Mouse (Mus musculus) limb, embryonic 14.5 days (tissue): ENCODE results near the gene Smg8. TPM values are rescaled to one million over a fixed set of nuclear protein-coding genes. Genes with fewer than 3 reads are reported as not detected.
"Not testable (repeated sequence)": the region's sequence is repeated elsewhere in the genome, so short reads cannot be mapped to it uniquely, and the experiment has no call there.

Experiments
- ATAC-seq: fragments of 200-750 bp; cut with Nextera tagmentation; 2 replicates; pipeline ENCODE4 v1.8.0; 2017; ENCODE audit warnings: low read depth, moderate number of reproducible peaks, moderate TSS enrichment; ENCODE audit not compliant: low FRiP score
- DNase-seq: peaks from one replicate; pipeline ENCODE4 v3.0.0-alpha.2; 2015; ENCODE audit warnings: low spot score
- H3K27ac ChIP-seq: fragments of 300-500 bp; sonication (generic); replicated peaks from 2 replicates; pipeline ENCODE4 v1.5.1; 2014; ENCODE audit warnings: low read depth, mild to moderate bottlenecking, low read length, moderate library complexity, mixed read lengths
- H3K27me3 ChIP-seq: fragments of 300-500 bp; sonication (generic); 2 replicates; pipeline ENCODE4 v1.6.1; 2014; ENCODE audit warnings: low read length, mixed read lengths; ENCODE audit not compliant: control insufficient read depth, insufficient read depth
- H3K36me3 ChIP-seq: fragments of 300-500 bp; sonication (generic); 2 replicates; pipeline ENCODE4 v1.6.1; 2014; ENCODE audit warnings: mild to moderate bottlenecking, low read length, moderate library complexity, mixed read lengths; ENCODE audit not compliant: control insufficient read depth, insufficient read depth
- H3K4me1 ChIP-seq: fragments of 300-500 bp; sonication (generic); 2 replicates; pipeline ENCODE4 v1.6.1; 2014; ENCODE audit warnings: antibody characterized with exemption, low read length, mixed read lengths; ENCODE audit not compliant: control insufficient read depth, insufficient read depth
- H3K4me2 ChIP-seq: fragments of 300-500 bp; sonication (generic); replicated peaks from 2 replicates; pipeline ENCODE4 v1.6.1; 2014; ENCODE audit warnings: low read depth, mild to moderate bottlenecking, low read length, moderate library complexity; ENCODE audit not compliant: severe bottlenecking
- H3K4me3 ChIP-seq: fragments of 300-500 bp; sonication (generic); replicated peaks from 2 replicates; pipeline ENCODE4 v1.5.1; 2014; ENCODE audit warnings: low read length
- H3K9ac ChIP-seq: fragments of 300-500 bp; sonication (generic); 2 replicates; pipeline ENCODE4 v1.6.1; 2014; ENCODE audit warnings: mild to moderate bottlenecking, low read depth, low read length, moderate library complexity; ENCODE audit not compliant: severe bottlenecking
- H3K9me3 ChIP-seq: fragments of 300-500 bp; sonication (generic); 2 replicates; pipeline ENCODE4 v1.6.1; 2016; ENCODE audit warnings: low read length; ENCODE audit not compliant: control insufficient read depth
- POLR2A ChIP-seq: fragments of 200-500 bp; IDR thresholded peaks from 2 replicates; pipeline ENCODE4 v1.8.0; 2012; ENCODE audit warnings: inconsistent platforms, mild to moderate bottlenecking, moderate library complexity, borderline replicate concordance; ENCODE audit not compliant: insufficient read depth, insufficient read length; ENCODE audit errors: extremely low read depth
- WGBS: fragments of 180-500 bp; shearing (Covaris S2); extraction: QIAGEN DNeasy Blood & Tissue Kit; methylation state at CpG from one replicate; pipeline ENCODE4 v1.1.7; 2014; 5-methylcytosine and 5-hydroxymethylcytosine counted together
- polyA plus RNA-seq, 2 experiments: library from polyadenylated mRNA; depleted of rRNA in 1 of 2; stranded (reverse) in 1 of 2; unstranded in 1 of 2; fragments of >200 nt; fragmentation: Nextera tagmentation in 1 of 2; extraction: Ambion mirVana in 1 of 2; gene quantifications; 2 replicates each; pipeline versions ENCODE4 v1.2.1 to v1.2.3; 2012 to 2014

Gene Smg8
- polyA plus RNA-seq, 2 experiments, result 18.6 to 21.5 TPM

DNA sequence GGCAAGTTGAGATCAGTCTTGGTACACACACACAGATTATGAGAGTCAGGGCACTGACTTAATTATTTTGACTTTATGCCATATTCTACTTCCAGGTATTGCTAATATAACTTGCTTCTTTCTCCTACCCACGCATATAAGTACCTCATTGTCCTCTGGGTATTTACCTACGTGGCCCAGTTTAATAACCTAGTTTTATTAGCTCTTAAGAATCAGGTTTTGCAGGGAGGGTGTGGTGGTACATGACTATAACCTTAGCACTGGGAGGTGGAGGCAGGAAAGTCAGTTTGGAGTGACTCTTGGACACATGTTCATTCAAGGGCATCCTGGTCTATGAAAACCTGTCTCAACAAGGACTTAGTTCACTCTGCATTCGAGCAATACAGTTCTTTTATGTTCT, 24.5 kb downstream of the Smg8 start:
- Histone ChIP-seq H3K4me2 (no peak overlapping the region), H3K36me3 (peaks cover 15% of the 10 kb centered on the region), H3K9ac (no peak overlapping the region), H3K4me3 (no peak overlapping the region), H3K4me1 (no peaks in the 10 kb centered on the region), H3K27me3 (no peaks in the 10 kb centered on the region), H3K27ac (no peak overlapping the region), H3K9me3 (no peaks in the 10 kb centered on the region)
- ATAC-seq (no peak), DNase-seq (no peak)
- WGBS, result 40% methylated on average over 3 of the region's 3 CpGs
- no peak for TF ChIP-seq POLR2A

DNA sequence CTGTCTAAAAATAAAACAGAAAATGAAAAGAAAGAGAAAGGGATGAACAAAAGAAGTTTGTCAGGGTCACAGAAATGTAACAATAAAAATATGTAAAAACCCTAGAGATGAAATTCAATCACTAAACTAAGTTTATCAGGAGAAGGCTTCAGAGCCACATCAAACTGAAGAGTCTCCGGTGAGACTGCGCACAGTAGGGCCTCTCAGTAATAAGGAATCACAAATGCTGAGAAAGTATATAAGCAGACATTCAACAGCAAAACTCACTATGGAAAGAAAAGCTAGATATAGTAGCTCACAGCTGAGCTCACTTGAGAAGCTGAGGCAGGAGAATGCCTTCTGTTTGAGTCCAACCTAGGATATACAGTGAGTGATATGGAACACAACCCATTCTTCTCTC, 26.2 kb downstream of the Smg8 start:
- Histone ChIP-seq H3K27ac (no peak overlapping the region), H3K9ac (no peak overlapping the region), H3K4me3 (no peak overlapping the region), H3K9me3 (no peaks in the 10 kb centered on the region), H3K4me2 (no peak overlapping the region), H3K36me3 (peaks cover 24% of the 10 kb centered on the region), H3K4me1 (no peaks in the 10 kb centered on the region), H3K27me3 (no peaks in the 10 kb centered on the region)
- DNase-seq (no peak), ATAC-seq (no peak)
- TF ChIP-seq POLR2A, result no peak
- 93% methylated on average over 2 of the region's 2 CpGs for WGBS

DNA sequence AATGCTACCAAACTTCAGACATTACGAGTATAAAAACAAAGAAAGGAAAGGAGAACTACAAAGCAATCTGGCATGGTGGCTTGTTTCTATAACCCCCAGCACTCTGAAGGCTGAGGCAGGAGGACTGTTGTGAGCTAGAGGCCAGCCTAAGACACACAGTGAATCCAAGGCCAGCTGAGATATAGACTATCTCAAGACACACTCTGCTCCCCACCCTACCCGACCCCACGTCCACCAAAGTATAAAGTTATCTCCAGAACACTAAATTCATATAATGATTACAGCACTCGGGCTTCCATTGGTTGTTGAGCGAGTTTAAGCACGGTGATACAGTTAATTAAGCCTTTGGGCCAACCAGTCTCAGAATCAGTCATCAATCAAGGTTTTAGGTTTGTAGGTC, 30.3 kb downstream of the Smg8 start:
- no peak overlapping the region for H3K4me2 ChIP-seq
- WGBS, result 83% methylated on average over 6 of the region's 6 CpGs
- DNase-seq (no peak), ATAC-seq (no peak)
- H3K9me3 ChIP-seq, result no peaks in the 10 kb centered on the region
- H3K4me3 ChIP-seq, result no peak overlapping the region
- no peak overlapping the region for H3K27ac ChIP-seq
- H3K4me1 ChIP-seq, result no peaks in the 10 kb centered on the region
- TF ChIP-seq POLR2A, result no peak
- no peak overlapping the region for H3K9ac ChIP-seq
- no peaks in the 10 kb centered on the region for H3K27me3 ChIP-seq
- peaks cover 27% of the 10 kb centered on the region for H3K36me3 ChIP-seq

DNA sequence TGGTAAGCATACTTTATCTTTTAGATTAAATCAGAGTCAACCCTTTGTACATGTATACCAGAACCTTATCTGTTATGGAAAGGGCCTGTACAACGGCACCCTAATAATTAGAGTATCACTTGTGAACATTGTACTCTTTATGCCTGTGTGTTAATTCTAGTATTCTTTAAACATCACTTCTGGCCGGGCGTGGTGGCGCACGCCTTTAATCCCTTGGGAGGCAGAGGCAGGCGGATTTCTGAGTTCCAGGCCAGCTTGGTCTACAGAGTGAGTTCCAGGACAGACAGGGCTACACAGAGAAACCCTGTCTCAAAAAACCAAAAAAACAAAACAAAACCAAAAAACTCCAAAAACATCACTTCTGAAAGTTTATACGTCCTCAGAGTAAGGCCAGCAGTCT, 37.7 kb downstream of the Smg8 start:
- not testable (repeated sequence) for H3K9ac ChIP-seq, H3K9me3 ChIP-seq

DNA sequence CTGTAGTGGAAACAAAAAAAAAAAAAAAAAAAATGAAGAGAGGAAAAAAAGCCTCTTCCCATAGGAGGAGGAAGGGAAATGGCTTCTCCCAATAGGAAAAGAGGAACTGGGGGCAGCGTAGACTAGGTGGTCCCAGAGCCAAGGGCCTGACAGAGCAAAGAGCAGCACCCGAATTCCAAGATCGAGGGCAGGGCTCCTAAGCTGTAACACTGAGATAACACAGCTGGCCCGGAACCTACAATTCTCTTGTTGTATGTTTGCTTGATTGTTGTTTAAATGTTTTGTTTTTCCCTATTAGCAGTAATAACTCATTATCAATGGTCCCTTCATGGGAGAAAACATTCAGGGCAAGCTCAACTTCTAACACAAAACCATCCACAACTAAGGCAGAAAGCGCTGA, 39.6 kb downstream of the Smg8 start:
- 93% methylated on average over 5 of the region's 5 CpGs for WGBS
- H3K27me3 ChIP-seq, result no peaks in the 10 kb centered on the region
- H3K9ac ChIP-seq, result no peak overlapping the region
- no peak for TF ChIP-seq POLR2A
- no peaks in the 10 kb centered on the region for H3K9me3 ChIP-seq
- H3K27ac ChIP-seq, result no peak overlapping the region
- no peaks in the 10 kb centered on the region for H3K4me1 ChIP-seq
- H3K4me2 ChIP-seq, result no peak overlapping the region
- DNase-seq, result no peak
- H3K4me3 ChIP-seq, result no peak overlapping the region
- no peak for ATAC-seq
- H3K36me3 ChIP-seq, result peaks cover 14% of the 10 kb centered on the region

More for the DNA sequence above, 37.7 kb downstream of the Smg8 start:
- H3K27me3 ChIP-seq, H3K4me1 ChIP-seq, H3K27ac ChIP-seq, ATAC-seq, H3K36me3 ChIP-seq, DNase-seq, H3K4me3 ChIP-seq, H3K4me2 ChIP-seq: not testable (repeated sequence)
- 94% methylated on average over 7 of the region's 7 CpGs for WGBS

DNA sequence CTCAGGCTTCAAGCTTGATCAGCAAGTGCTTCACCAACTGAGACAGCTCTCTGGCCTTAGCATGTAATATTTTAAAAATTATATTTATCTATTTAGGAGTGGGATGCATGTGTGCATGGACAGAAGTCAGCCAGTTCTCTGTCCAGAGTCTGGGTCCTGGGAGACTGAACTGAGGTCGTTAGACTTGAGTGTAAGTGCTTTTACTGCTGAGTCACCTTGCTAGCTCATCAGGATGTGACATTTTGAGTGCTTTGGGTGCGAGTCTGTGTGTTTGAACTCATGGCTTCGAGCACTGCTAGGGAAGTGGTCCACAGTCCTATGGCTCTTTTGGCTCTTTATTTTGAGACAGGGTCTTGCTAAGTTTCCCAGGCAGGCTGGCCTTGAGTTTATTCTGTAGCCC, 43.5 kb downstream of the Smg8 start:
- Histone ChIP-seq H3K4me2 (no peak overlapping the region), H3K4me1 (no peaks in the 10 kb centered on the region), H3K27ac (no peak overlapping the region), H3K4me3 (no peak overlapping the region), H3K9me3 (no peaks in the 10 kb centered on the region), H3K9ac (no peak overlapping the region), H3K27me3 (no peaks in the 10 kb centered on the region), H3K36me3 (peaks cover 31% of the 10 kb centered on the region)
- DNase-seq (no peak), ATAC-seq (no peak)
- WGBS, result 81% methylated on average over 3 of the region's 3 CpGs
- TF ChIP-seq POLR2A, result no peak
